Mouse (Mus musculus): Measurements from ENCODE around the gene Tdrd9. TPM values are rescaled to one million over a fixed set of nuclear protein-coding genes. Genes with fewer than 3 reads are reported as not detected.

The Tdrd9 gene
- polyA plus RNA-seq, 1 experiment from 2014 or later: 0.98 TPM

- ATAC-seq (ENCODE audit: low FRiP score, low read depth): no peak
- Histone ChIP-seq H3K9ac (no peak overlapping the region; the same call in 1 of the 2 replicates), H3K4me3 (no peak overlapping the region), H3K4me1 (peaks cover 4% of the 10 kb centered on the region; the same call in 1 of the 2 replicates), H3K36me3 (no peaks in the 10 kb centered on the region), H3K4me2 (replicated peaks) (no peak overlapping the region), H3K27ac (no peak overlapping the region), H3K27me3 (peaks cover 2% of the 10 kb centered on the region), H3K9me3 (no peaks in the 10 kb centered on the region)
- 77% methylated on average over 8 of the region's 8 CpGs for WGBS
These were observed 125.4 kb downstream of the Tdrd9 start for GRCm38 (mm10) chr12:112096733-112097117.

GRCm38 (mm10) chr12:112100106-112100505, 128.7 kb downstream of the Tdrd9 start:
- no peak overlapping the region for H3K9ac ChIP-seq
- no peak overlapping the region for H3K4me3 ChIP-seq
- no peaks in the 10 kb centered on the region for H3K9me3 ChIP-seq
- ATAC-seq (ENCODE audit: low FRiP score, low read depth): no peak
- no peaks in the 10 kb centered on the region for H3K27me3 ChIP-seq
- no peak overlapping the region for H3K27ac ChIP-seq
- no peaks in the 10 kb centered on the region for H3K36me3 ChIP-seq
- peaks cover 4% of the 10 kb centered on the region; the same call in 1 of the 2 replicates for H3K4me1 ChIP-seq
- no peak overlapping the region for H3K4me2 ChIP-seq (replicated peaks)
- 63% methylated on average over 4 of the region's 4 CpGs for WGBS

- WGBS: 51% methylated on average over 4 of the region's 4 CpGs
- no peaks in the 10 kb centered on the region for H3K27me3 ChIP-seq
- no peak overlapping the region for H3K4me2 ChIP-seq (replicated peaks)
- H3K9me3 ChIP-seq: no peaks in the 10 kb centered on the region
- no peaks in the 10 kb centered on the region for H3K36me3 ChIP-seq
- no peak overlapping the region for H3K9ac ChIP-seq
- no peak overlapping the region for H3K4me3 ChIP-seq
- no peak overlapping the region for H3K27ac ChIP-seq
- H3K4me1 ChIP-seq: peaks cover 4% of the 10 kb centered on the region; the same call in 1 of the 2 replicates
- ATAC-seq (ENCODE audit: low FRiP score, low read depth): no peak
These were observed 129.7 kb downstream of the Tdrd9 start for GRCm38 (mm10) chr12:112101045-112101444.

- peaks cover 9% of the 10 kb centered on the region; the same call in 1 of the 2 replicates for H3K27me3 ChIP-seq
- no peak overlapping the region for H3K4me3 ChIP-seq
- no peak overlapping the region for H3K9ac ChIP-seq
- no peak overlapping the region for H3K4me2 ChIP-seq (replicated peaks)
- no peak for ATAC-seq (ENCODE audit: low FRiP score, low read depth)
- 90% methylated on average over 5 of the region's 5 CpGs for WGBS
- H3K4me1 ChIP-seq: peaks cover 14% of the 10 kb centered on the region
- H3K27ac ChIP-seq: no peak overlapping the region
- no peaks in the 10 kb centered on the region for H3K9me3 ChIP-seq
- H3K36me3 ChIP-seq: no peaks in the 10 kb centered on the region
These were observed 131.8 kb downstream of the Tdrd9 start for GRCm38 (mm10) chr12:112103179-112103578.

GRCm38 (mm10) chr12:112104890-112105289, 133.5 kb downstream of the Tdrd9 start:
- Histone ChIP-seq H3K9me3 (no peaks in the 10 kb centered on the region), H3K27ac (no peak overlapping the region), H3K4me2 (replicated peaks) (no peak overlapping the region), H3K9ac (no peak overlapping the region), H3K4me1 (peaks cover 14% of the 10 kb centered on the region), H3K36me3 (no peaks in the 10 kb centered on the region), H3K4me3 (no peak overlapping the region), H3K27me3 (peaks cover 9% of the 10 kb centered on the region; the same call in 1 of the 2 replicates)
- WGBS: 87% methylated on average over 11 of the region's 11 CpGs
- ATAC-seq (ENCODE audit: low FRiP score, low read depth): no peak

GRCm38 (mm10) chr12:112106541-112106971, 135.2 kb downstream of the Tdrd9 start, which contains the start of gene Aspg:
Gene Aspg (plus strand): TSS chr12:112106679.
- Histone ChIP-seq H3K4me2 (replicated peaks) (peak within 1 kb of the TSS; percentile 64), H3K9ac (no peak within 1 kb of the TSS; the same call in 1 of the 2 replicates), H3K27ac (no peak within 1 kb of the TSS), H3K4me1 (peaks cover 14% of the 10 kb centered on the region), H3K27me3 (peaks cover 9% of the 10 kb centered on the region; the same call in 1 of the 2 replicates), H3K4me3 (peak within 1 kb of the TSS; percentile 31), H3K36me3 (no peaks in the 10 kb centered on the region), H3K9me3 (no peaks in the 10 kb centered on the region)
- ATAC-seq (ENCODE audit: low FRiP score, low read depth): peak; percentile 62
- 2% methylated on average over 14 of the region's 14 CpGs for WGBS

- WGBS: 84% methylated on average over 8 of the region's 8 CpGs
- H3K4me1 ChIP-seq: peaks cover 17% of the 10 kb centered on the region
- H3K27me3 ChIP-seq: peaks cover 9% of the 10 kb centered on the region; the same call in 1 of the 2 replicates
- H3K9me3 ChIP-seq: no peaks in the 10 kb centered on the region
- no peak for ATAC-seq (ENCODE audit: low FRiP score, low read depth)
- no peak overlapping the region for H3K27ac ChIP-seq
- H3K36me3 ChIP-seq: no peaks in the 10 kb centered on the region
- H3K4me2 ChIP-seq (replicated peaks): no peak overlapping the region
- H3K4me3 ChIP-seq: no peak overlapping the region
- no peak overlapping the region for H3K9ac ChIP-seq
These were observed 136.3 kb downstream of the Tdrd9 start for GRCm38 (mm10) chr12:112107685-112108084.

- Histone ChIP-seq H3K4me3 (no peak overlapping the region), H3K9ac (no peak overlapping the region), H3K27me3 (peaks cover 9% of the 10 kb centered on the region; the same call in 1 of the 2 replicates), H3K4me2 (replicated peaks) (no peak overlapping the region), H3K9me3 (no peaks in the 10 kb centered on the region), H3K27ac (no peak overlapping the region), H3K4me1 (peaks cover 27% of the 10 kb centered on the region), H3K36me3 (no peaks in the 10 kb centered on the region)
- WGBS: 78% methylated on average over 11 of the region's 11 CpGs
- ATAC-seq (ENCODE audit: low FRiP score, low read depth): no peak
These were observed 137.5 kb downstream of the Tdrd9 start for GRCm38 (mm10) chr12:112108696-112109445.

- H3K4me2 ChIP-seq (replicated peaks): no peak overlapping the region
- ATAC-seq (ENCODE audit: low FRiP score, low read depth): no peak
- H3K27me3 ChIP-seq: peaks cover 9% of the 10 kb centered on the region; the same call in 1 of the 2 replicates
- H3K4me3 ChIP-seq: no peak overlapping the region
- no peak overlapping the region for H3K27ac ChIP-seq
- no peak overlapping the region for H3K9ac ChIP-seq
- no peaks in the 10 kb centered on the region for H3K36me3 ChIP-seq
- H3K9me3 ChIP-seq: no peaks in the 10 kb centered on the region
- peaks cover 27% of the 10 kb centered on the region for H3K4me1 ChIP-seq
- WGBS: 75% methylated on average over 9 of the region's 9 CpGs
These were observed 138.3 kb downstream of the Tdrd9 start for GRCm38 (mm10) chr12:112109701-112110100.

- H3K9ac ChIP-seq: no peak overlapping the region
These were observed 140.0 kb downstream of the Tdrd9 start for GRCm38 (mm10) chr12:112111323-112111722.

GRCm38 (mm10) chr12:112112235-112112634, 140.9 kb downstream of the Tdrd9 start:
- no peak overlapping the region for H3K4me2 ChIP-seq (replicated peaks)
- H3K36me3 ChIP-seq: no peaks in the 10 kb centered on the region
- H3K4me3 ChIP-seq: no peak overlapping the region
- 95% methylated on average over 6 of the region's 6 CpGs for WGBS
- H3K4me1 ChIP-seq: peaks cover 16% of the 10 kb centered on the region
- no peak overlapping the region for H3K9ac ChIP-seq
- H3K9me3 ChIP-seq: no peaks in the 10 kb centered on the region
- ATAC-seq (ENCODE audit: low FRiP score, low read depth): no peak
- peaks cover 3% of the 10 kb centered on the region; the same call in 1 of the 2 replicates for H3K27me3 ChIP-seq
- H3K27ac ChIP-seq: no peak overlapping the region

More at GRCm38 (mm10) chr12:112111323-112111722, 140.0 kb downstream of the Tdrd9 start:
- no peak for ATAC-seq (ENCODE audit: low FRiP score, low read depth)
- H3K27ac ChIP-seq: no peak overlapping the region
- H3K4me2 ChIP-seq (replicated peaks): no peak overlapping the region
- H3K27me3 ChIP-seq: peaks cover 9% of the 10 kb centered on the region; the same call in 1 of the 2 replicates
- H3K4me3 ChIP-seq: no peak overlapping the region
- peaks cover 25% of the 10 kb centered on the region for H3K4me1 ChIP-seq
- H3K36me3 ChIP-seq: no peaks in the 10 kb centered on the region
- no peaks in the 10 kb centered on the region for H3K9me3 ChIP-seq
- 87% methylated on average over 5 of the region's 5 CpGs for WGBS

- H3K27me3 ChIP-seq: no peaks in the 10 kb centered on the region
- ATAC-seq (ENCODE audit: low FRiP score, low read depth): peak; percentile 57; the same call in 1 of the 2 replicates
- H3K27ac ChIP-seq: no peak overlapping the region
- WGBS: 14% methylated on average over 13 of the region's 13 CpGs
- H3K9me3 ChIP-seq: no peaks in the 10 kb centered on the region
- no peak overlapping the region for H3K9ac ChIP-seq
- H3K36me3 ChIP-seq: no peaks in the 10 kb centered on the region
- 0 out of 2 replicates have a peak, but pooled peaks cover 13% of the 10 kb centered on the region for H3K4me1 ChIP-seq
- H3K4me3 ChIP-seq: no peak overlapping the region
- no peak overlapping the region for H3K4me2 ChIP-seq (replicated peaks)
These were observed 141.5 kb downstream of the Tdrd9 start for GRCm38 (mm10) chr12:112112686-112113396.
